Mouse (Mus musculus): Measurements from ENCODE around the gene Acsl1. TPM values are rescaled to one million over a fixed set of nuclear protein-coding genes. Genes with fewer than 3 reads are reported as not detected.

Gene Acsl1
- total and polyA plus RNA-seq, 2 experiments from 2014 or later, result 28.2 to 36.7 TPM

DNA sequence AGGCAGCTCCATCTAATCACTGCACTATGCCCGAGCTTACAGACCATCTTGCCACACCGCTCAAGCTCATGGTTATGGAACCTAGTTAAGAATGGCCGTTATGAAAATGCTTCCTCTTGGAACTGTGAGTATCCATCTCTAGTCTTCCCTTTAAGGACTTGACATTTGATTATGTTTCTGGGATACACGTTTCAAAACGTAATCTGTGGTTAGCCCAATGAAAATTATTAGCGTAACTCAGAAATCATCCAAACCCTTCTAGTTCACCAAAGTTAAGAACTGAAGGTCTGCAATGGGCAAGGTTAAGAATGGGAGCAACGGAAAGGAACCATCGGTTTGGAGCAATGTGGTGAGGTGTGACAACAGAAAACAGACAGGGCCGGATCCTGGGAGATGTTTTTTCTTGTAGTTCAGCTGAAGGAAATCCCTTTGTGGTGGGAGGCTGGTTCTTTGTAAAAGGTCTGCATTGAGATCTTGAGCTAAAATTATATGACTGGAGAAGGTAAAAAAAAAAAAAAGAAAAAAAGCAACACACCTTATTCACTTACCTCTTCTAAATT lies 1.2 kb downstream of the Acsl1 start:
- no peaks in the 10 kb centered on the region for H3K27me3 ChIP-seq (ENCODE audit: insufficient read depth, low read length)
- H3K4me2 ChIP-seq (ENCODE audit: low read depth, low read length, poor library complexity, severe bottlenecking), result peak overlapping the region; percentile 77
- peak overlapping the region; percentile 95 for H3K4me3 ChIP-seq (ENCODE audit: low read depth, low read length)
- H3K9ac ChIP-seq (replicated peaks; ENCODE audit: low read length, poor library complexity, severe bottlenecking), result peak overlapping the region; percentile 98
- ATAC-seq (ENCODE audit: low FRiP score) (no peak), DNase-seq (ENCODE audit: low spot score) (no peak)
- no peak for TF ChIP-seq CTCF (IDR thresholded peaks at IDR 0.05)
- peak overlapping the region; percentile 91; the same call in 1 of the 2 replicates for H3K27ac ChIP-seq (ENCODE audit: low read depth, low read length)
- no peaks in the 10 kb centered on the region for H3K36me3 ChIP-seq (ENCODE audit: insufficient read depth, low read length)
- no peaks in the 10 kb centered on the region for H3K9me3 ChIP-seq (ENCODE audit: low read length)
- WGBS, result 32% methylated on average over 9 of the region's 9 CpGs
- H3K4me1 ChIP-seq (ENCODE audit: insufficient read depth, low read length), result peaks cover 7% of the 10 kb centered on the region; the same call in 1 of the 2 replicates

DNA sequence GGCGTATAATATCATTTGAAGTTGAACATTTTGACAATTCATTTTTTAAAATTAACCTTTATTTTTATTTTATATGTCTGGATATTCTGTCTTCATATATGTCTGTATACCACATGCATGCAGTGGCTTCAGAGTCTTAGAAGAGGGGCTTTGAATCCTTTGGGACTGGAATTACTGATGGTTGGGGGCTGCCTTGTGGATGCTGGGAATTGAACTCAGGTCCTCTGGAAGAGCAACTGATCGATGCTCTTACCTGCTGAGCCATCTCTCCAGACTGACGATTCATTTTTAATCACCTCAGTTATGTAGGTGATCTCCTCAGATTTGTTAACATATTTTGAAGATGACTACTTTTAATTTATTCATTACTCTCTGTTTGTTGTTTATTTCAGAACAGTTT lies 3.3 kb downstream of the Acsl1 start:
- 94% methylated on average over 3 of the region's 3 CpGs for WGBS

DNA sequence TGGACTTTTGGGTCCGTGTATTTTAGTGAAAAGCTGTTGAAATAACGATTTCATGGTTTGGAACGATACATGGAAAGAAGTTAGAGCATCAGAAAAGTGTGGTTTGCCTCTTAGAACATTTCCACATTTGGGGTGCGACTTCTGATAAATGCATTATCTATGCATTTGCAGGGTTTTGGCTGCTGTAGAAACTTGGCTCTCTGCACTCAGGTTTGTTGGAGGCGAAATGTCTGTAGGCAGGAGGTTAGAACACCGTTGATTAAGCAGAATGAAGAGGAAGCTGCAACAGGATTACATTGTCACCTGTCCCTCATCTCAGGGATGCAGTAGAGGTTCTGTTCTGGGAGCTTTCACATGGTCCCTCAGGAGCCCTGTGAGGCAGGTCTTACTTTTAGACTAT lies 3.8 kb downstream of the Acsl1 start:
- H3K9me3 ChIP-seq (ENCODE audit: low read length), result no peaks in the 10 kb centered on the region
- 89% methylated on average over 6 of the region's 6 CpGs for WGBS
- H3K36me3 ChIP-seq (ENCODE audit: insufficient read depth, low read length), result no peaks in the 10 kb centered on the region
- TF ChIP-seq CTCF (IDR thresholded peaks at IDR 0.05), result no peak
- H3K9ac ChIP-seq (replicated peaks; ENCODE audit: low read length, poor library complexity, severe bottlenecking), result no peak overlapping the region
- H3K4me1 ChIP-seq (ENCODE audit: insufficient read depth, low read length), result peaks cover 7% of the 10 kb centered on the region; the same call in 1 of the 2 replicates
- ATAC-seq (ENCODE audit: low FRiP score), result no peak
- no peak overlapping the region for H3K4me3 ChIP-seq (ENCODE audit: low read depth, low read length)
- H3K27ac ChIP-seq (ENCODE audit: low read depth, low read length), result no peak overlapping the region
- no peak overlapping the region for H3K4me2 ChIP-seq (ENCODE audit: low read depth, low read length, poor library complexity, severe bottlenecking)
- DNase-seq (ENCODE audit: low spot score), result no peak
- no peaks in the 10 kb centered on the region for H3K27me3 ChIP-seq (ENCODE audit: insufficient read depth, low read length)

More for the DNA sequence above, 3.3 kb downstream of the Acsl1 start:
- peaks cover 7% of the 10 kb centered on the region; the same call in 1 of the 2 replicates for H3K4me1 ChIP-seq (ENCODE audit: insufficient read depth, low read length)
- no peak overlapping the region for H3K4me3 ChIP-seq (ENCODE audit: low read depth, low read length)
- H3K9ac ChIP-seq (replicated peaks; ENCODE audit: low read length, poor library complexity, severe bottlenecking), result no peak overlapping the region
- H3K36me3 ChIP-seq (ENCODE audit: insufficient read depth, low read length), result no peaks in the 10 kb centered on the region
- ATAC-seq (ENCODE audit: low FRiP score) (no peak), DNase-seq (ENCODE audit: low spot score) (no peak)
- no peaks in the 10 kb centered on the region for H3K27me3 ChIP-seq (ENCODE audit: insufficient read depth, low read length)
- no peak overlapping the region for H3K27ac ChIP-seq (ENCODE audit: low read depth, low read length)
- TF ChIP-seq CTCF (IDR thresholded peaks at IDR 0.05), result no peak
- no peak overlapping the region for H3K4me2 ChIP-seq (ENCODE audit: low read depth, low read length, poor library complexity, severe bottlenecking)
- H3K9me3 ChIP-seq (ENCODE audit: low read length), result no peaks in the 10 kb centered on the region

DNA sequence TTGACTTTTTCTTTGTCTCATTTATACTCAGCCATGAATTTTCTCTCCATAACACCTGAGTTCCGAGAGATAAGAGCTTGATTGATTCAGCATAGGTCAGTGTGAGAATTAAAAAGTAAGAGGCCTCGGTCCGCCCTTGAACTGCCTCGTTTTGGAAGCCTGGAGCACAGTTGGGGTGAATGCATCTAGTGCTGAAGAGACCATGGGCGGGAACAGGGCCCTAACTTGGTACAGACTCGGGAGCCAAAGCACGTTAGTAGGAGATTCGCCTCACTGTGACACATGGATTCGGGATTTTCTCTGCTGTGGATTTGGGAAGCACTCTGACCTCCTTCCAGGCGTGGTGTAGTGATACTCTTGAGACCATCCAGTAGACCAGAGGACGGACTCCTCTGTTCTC lies 4.6 kb downstream of the Acsl1 start:
- Histone ChIP-seq H3K9me3 (ENCODE audit: low read length) (no peaks in the 10 kb centered on the region), H3K9ac (replicated peaks; ENCODE audit: low read length, poor library complexity, severe bottlenecking) (no peak overlapping the region), H3K36me3 (ENCODE audit: insufficient read depth, low read length) (no peaks in the 10 kb centered on the region), H3K4me2 (ENCODE audit: low read depth, low read length, poor library complexity, severe bottlenecking) (no peak overlapping the region), H3K4me3 (ENCODE audit: low read depth, low read length) (no peak overlapping the region), H3K27me3 (ENCODE audit: insufficient read depth, low read length) (no peaks in the 10 kb centered on the region), H3K4me1 (ENCODE audit: insufficient read depth, low read length) (peaks cover 7% of the 10 kb centered on the region; the same call in 1 of the 2 replicates), H3K27ac (ENCODE audit: low read depth, low read length) (no peak overlapping the region)
- WGBS, result 89% methylated on average over 11 of the region's 11 CpGs
- no peak for DNase-seq (ENCODE audit: low spot score)
- TF ChIP-seq CTCF (IDR thresholded peaks at IDR 0.05), result no peak
- ATAC-seq (ENCODE audit: low FRiP score), result no peak

DNA sequence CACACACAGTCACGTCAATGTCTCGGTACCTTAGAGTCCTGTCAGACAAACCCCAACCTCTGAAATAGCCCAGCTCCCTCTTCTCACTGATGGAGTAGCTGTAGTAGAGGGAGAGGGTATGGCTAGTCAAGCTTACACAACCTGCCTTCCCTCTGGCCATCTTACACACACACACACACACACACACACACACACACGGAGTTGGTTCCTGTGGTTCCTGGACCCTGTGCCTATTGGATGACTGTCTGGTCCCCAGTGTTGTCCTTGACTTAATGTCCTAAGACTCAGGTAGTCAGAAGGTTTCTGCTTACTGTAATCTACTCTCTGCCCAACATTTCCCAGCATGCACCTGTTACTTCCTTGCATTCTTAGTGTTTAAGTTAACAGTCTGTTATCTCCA lies 5.1 kb downstream of the Acsl1 start:
- Histone ChIP-seq H3K9me3 (ENCODE audit: low read length) (no peaks in the 10 kb centered on the region), H3K4me1 (ENCODE audit: insufficient read depth, low read length) (peaks cover 7% of the 10 kb centered on the region; the same call in 1 of the 2 replicates), H3K27ac (ENCODE audit: low read depth, low read length) (no peak overlapping the region), H3K36me3 (ENCODE audit: insufficient read depth, low read length) (no peaks in the 10 kb centered on the region), H3K9ac (replicated peaks; ENCODE audit: low read length, poor library complexity, severe bottlenecking) (no peak overlapping the region), H3K4me3 (ENCODE audit: low read depth, low read length) (no peak overlapping the region), H3K4me2 (ENCODE audit: low read depth, low read length, poor library complexity, severe bottlenecking) (no peak overlapping the region), H3K27me3 (ENCODE audit: insufficient read depth, low read length) (no peaks in the 10 kb centered on the region)
- 96% methylated on average over 3 of the region's 3 CpGs for WGBS
- ATAC-seq (ENCODE audit: low FRiP score), result no peak
- no peak for TF ChIP-seq CTCF (IDR thresholded peaks at IDR 0.05)
- no peak for DNase-seq (ENCODE audit: low spot score)

DNA sequence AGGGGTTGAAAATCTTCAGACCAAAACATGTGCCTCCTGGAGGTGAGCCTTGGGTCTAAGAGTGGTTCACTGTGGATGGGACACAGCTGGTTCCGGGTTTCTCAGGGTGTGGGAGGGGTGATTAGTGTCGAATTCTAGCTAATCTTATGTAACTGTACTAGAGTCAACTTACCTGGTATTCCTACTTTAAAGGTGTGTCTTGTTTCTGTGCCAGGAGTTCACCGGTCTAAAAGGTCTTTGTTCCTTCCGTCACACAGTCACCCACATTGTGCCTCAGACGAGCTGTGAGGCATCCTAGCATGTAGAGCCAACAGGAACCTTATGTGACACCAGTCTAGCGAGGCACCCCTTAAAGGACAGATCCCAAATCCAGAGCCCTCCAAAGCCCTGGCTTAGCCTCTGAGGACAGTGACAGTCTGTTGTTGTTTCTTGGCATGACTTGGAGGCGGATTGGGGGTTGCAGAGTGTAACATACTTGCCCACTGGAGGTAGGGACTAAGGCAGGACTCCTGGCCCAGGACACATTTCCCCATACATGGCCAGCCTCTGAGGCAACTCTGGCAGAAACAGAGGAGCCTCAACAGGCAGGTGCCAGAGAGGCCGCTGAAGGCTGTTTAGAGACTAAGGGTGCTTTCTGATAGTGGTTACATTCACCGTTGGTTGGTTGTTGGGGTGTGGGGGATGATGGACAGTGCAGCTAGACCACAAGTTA lies 7.1 kb downstream of the Acsl1 start:
- ATAC-seq (ENCODE audit: low FRiP score) (no peak), DNase-seq (ENCODE audit: low spot score) (no peak)
- WGBS, result 86% methylated on average over 9 of the region's 9 CpGs
- Histone ChIP-seq H3K9me3 (ENCODE audit: low read length) (no peaks in the 10 kb centered on the region), H3K36me3 (ENCODE audit: insufficient read depth, low read length) (no peaks in the 10 kb centered on the region), H3K27ac (ENCODE audit: low read depth, low read length) (no peak overlapping the region), H3K4me1 (ENCODE audit: insufficient read depth, low read length) (peaks cover 3% of the 10 kb centered on the region; the same call in 1 of the 2 replicates), H3K9ac (replicated peaks; ENCODE audit: low read length, poor library complexity, severe bottlenecking) (no peak overlapping the region), H3K4me2 (ENCODE audit: low read depth, low read length, poor library complexity, severe bottlenecking) (no peak overlapping the region), H3K4me3 (ENCODE audit: low read depth, low read length) (no peak overlapping the region), H3K27me3 (ENCODE audit: insufficient read depth, low read length) (no peaks in the 10 kb centered on the region)
- TF ChIP-seq CTCF (IDR thresholded peaks at IDR 0.05), result no peak
